Mouse (Mus musculus): ENCODE data around the gene Gpr141. TPM values are rescaled to one million over a fixed set of nuclear protein-coding genes. Genes with fewer than 3 reads are reported as not detected.
"Not testable (repeated sequence)": the region's sequence is repeated elsewhere in the genome, so short reads cannot be mapped to it uniquely, and the experiment has no call there.

Gpr141 gene
- total RNA-seq, 1 experiment, result not detected

- in situ Hi-C loops (cut with MboI; ENCODE audit: low sequenced_read_pairs in 2 of 2, unreplicated experiment in 2 of 2), result no loop called here
- DNase-seq (ENCODE audit: low read depth, low spot score), result no peak
Measured at GRCm38 (mm10) chr13:19793761-19794160, 30.3 kb downstream of the Gpr141 start.

DNA sequence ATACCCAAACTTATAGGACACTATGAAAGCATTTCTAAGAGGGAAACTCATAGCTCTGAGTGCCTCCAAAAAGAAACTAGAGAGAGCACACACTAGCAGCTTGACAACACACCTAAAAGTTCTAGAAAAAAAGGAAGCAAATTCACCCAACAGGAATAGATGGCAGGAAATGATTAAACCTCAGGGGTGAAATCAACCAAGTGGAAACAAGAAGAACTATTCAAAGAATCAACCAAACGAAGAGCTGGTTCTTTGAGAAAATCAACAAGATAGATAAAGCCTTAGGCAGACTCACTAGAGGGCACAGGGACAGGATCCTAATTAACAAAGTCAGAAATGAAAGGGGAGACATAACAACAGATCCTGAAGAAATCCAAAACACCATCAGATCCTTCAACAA lies 36.1 kb downstream of the Gpr141 start:
- in situ Hi-C loops (cut with MboI; ENCODE audit: low sequenced_read_pairs in 2 of 2, unreplicated experiment in 2 of 2); H3K9ac ChIP-seq (ENCODE audit: insufficient read depth, low read depth, low read length, poor library complexity, severe bottlenecking); H3K36me3 ChIP-seq (ENCODE audit: control insufficient read depth, insufficient read depth, low read length, poor library complexity, severe bottlenecking); DNase-seq (ENCODE audit: low read depth, low spot score); H3K4me1 ChIP-seq (ENCODE audit: control insufficient read depth in 2 of 2, insufficient read depth in 2 of 2, low read length in 2 of 2, poor library complexity in 1 of 2); H3K27ac ChIP-seq (ENCODE audit: insufficient read depth, low read depth, low read length, poor library complexity, severe bottlenecking); H3K4me3 ChIP-seq (ENCODE audit: insufficient read depth in 1 of 2, low read depth in 1 of 2, low read length in 2 of 2, poor library complexity in 1 of 2, severe bottlenecking in 1 of 2); H3K9me3 ChIP-seq (ENCODE audit: control insufficient read depth, insufficient read depth, low read depth, low read length): not testable (repeated sequence)

More at GRCm38 (mm10) chr13:19793761-19794160, 30.3 kb downstream of the Gpr141 start:
- H3K36me3 ChIP-seq (ENCODE audit: control insufficient read depth, insufficient read depth, low read length, poor library complexity, severe bottlenecking), result no peaks in the 10 kb centered on the region
- no peak overlapping the region for H3K9ac ChIP-seq (ENCODE audit: insufficient read depth, low read depth, low read length, poor library complexity, severe bottlenecking)
- no peak for TF ChIP-seq ZNF384 (IDR thresholded peaks at IDR 0.05; ENCODE audit: low read depth, low read length)
- no peak for TF ChIP-seq HCFC1 (IDR thresholded peaks at IDR 0.05; ENCODE audit: borderline replicate concordance, insufficient read depth, low read length)
- TF ChIP-seq CHD2 (IDR thresholded peaks at IDR 0.05; ENCODE audit: low read depth, low read length), result no peak
- no peak for TF ChIP-seq ZC3H11A (IDR thresholded peaks at IDR 0.05; ENCODE audit: borderline replicate concordance, low read depth, low read length)
- TF ChIP-seq MAFK (IDR thresholded peaks at IDR 0.05; ENCODE audit: insufficient read depth, low read depth, low read length), result no peak
- no peak overlapping the region for H3K27ac ChIP-seq (ENCODE audit: insufficient read depth, low read depth, low read length, poor library complexity, severe bottlenecking)
- H3K4me3 ChIP-seq (ENCODE audit: insufficient read depth in 1 of 2, low read depth in 1 of 2, low read length in 2 of 2, poor library complexity in 1 of 2, severe bottlenecking in 1 of 2), result no peak overlapping the region
- no peaks in the 10 kb centered on the region for H3K4me1 ChIP-seq (ENCODE audit: control insufficient read depth in 2 of 2, insufficient read depth in 2 of 2, low read length in 2 of 2, poor library complexity in 1 of 2)
- H3K9me3 ChIP-seq (ENCODE audit: control insufficient read depth, insufficient read depth, low read depth, low read length), result no peaks in the 10 kb centered on the region

GRCm38 (mm10) chr13:19770163-19770562 lies 53.9 kb downstream of the Gpr141 start:
- H3K4me3 ChIP-seq (ENCODE audit: insufficient read depth in 1 of 2, low read depth in 1 of 2, low read length in 2 of 2, poor library complexity in 1 of 2, severe bottlenecking in 1 of 2), result no peak overlapping the region
- H3K9ac ChIP-seq (ENCODE audit: insufficient read depth, low read depth, low read length, poor library complexity, severe bottlenecking), result no peak overlapping the region
- H3K4me1 ChIP-seq (ENCODE audit: control insufficient read depth in 2 of 2, insufficient read depth in 2 of 2, low read length in 2 of 2, poor library complexity in 1 of 2), result no peaks in the 10 kb centered on the region
- TF ChIP-seq HCFC1 (IDR thresholded peaks at IDR 0.05; ENCODE audit: borderline replicate concordance, insufficient read depth, low read length) (no peak), MAFK (IDR thresholded peaks at IDR 0.05; ENCODE audit: insufficient read depth, low read depth, low read length) (no peak), CHD2 (IDR thresholded peaks at IDR 0.05; ENCODE audit: low read depth, low read length) (no peak), ZNF384 (IDR thresholded peaks at IDR 0.05; ENCODE audit: low read depth, low read length) (no peak), ZC3H11A (IDR thresholded peaks at IDR 0.05; ENCODE audit: borderline replicate concordance, low read depth, low read length) (no peak)
- no peak overlapping the region for H3K27ac ChIP-seq (ENCODE audit: insufficient read depth, low read depth, low read length, poor library complexity, severe bottlenecking)
- no peaks in the 10 kb centered on the region for H3K9me3 ChIP-seq (ENCODE audit: control insufficient read depth, insufficient read depth, low read depth, low read length)
- in situ Hi-C loops (cut with MboI; ENCODE audit: low sequenced_read_pairs in 2 of 2, unreplicated experiment in 2 of 2), result no loop called here
- no peak for DNase-seq (ENCODE audit: low read depth, low spot score)
- no peaks in the 10 kb centered on the region for H3K36me3 ChIP-seq (ENCODE audit: control insufficient read depth, insufficient read depth, low read length, poor library complexity, severe bottlenecking)

DNA sequence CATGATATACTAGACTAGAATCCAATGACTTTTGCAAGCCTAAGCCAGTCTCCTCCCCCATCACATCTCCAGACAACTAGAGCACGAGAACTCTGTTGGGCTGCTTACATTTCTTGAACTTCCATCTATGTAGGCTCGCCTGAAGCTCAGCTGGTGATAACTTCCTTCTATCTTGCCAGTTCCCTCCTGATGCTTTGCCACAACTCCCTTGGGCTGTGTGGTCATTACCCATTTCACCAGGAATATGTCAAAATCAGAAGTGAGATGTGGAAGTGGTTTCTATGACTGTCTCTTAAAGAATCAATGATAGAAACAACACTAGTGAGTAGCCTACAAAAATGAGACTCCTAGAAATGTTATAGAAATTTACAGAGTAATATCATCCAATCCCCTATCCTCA lies 56.9 kb downstream of the Gpr141 start:
- H3K4me1 ChIP-seq (ENCODE audit: control insufficient read depth in 2 of 2, insufficient read depth in 2 of 2, low read length in 2 of 2, poor library complexity in 1 of 2), result no peaks in the 10 kb centered on the region

GRCm38 (mm10) chr13:19764276-19764675 lies 59.8 kb downstream of the Gpr141 start:
- no peak overlapping the region for H3K27ac ChIP-seq (ENCODE audit: insufficient read depth, low read depth, low read length, poor library complexity, severe bottlenecking)
- no peaks in the 10 kb centered on the region for H3K9me3 ChIP-seq (ENCODE audit: control insufficient read depth, insufficient read depth, low read depth, low read length)
- H3K9ac ChIP-seq (ENCODE audit: insufficient read depth, low read depth, low read length, poor library complexity, severe bottlenecking), result no peak overlapping the region
- in situ Hi-C loops (cut with MboI; ENCODE audit: low sequenced_read_pairs in 2 of 2, unreplicated experiment in 2 of 2), result no loop called here
- H3K4me1 ChIP-seq (ENCODE audit: control insufficient read depth in 2 of 2, insufficient read depth in 2 of 2, low read length in 2 of 2, poor library complexity in 1 of 2), result no peaks in the 10 kb centered on the region
- H3K36me3 ChIP-seq (ENCODE audit: control insufficient read depth, insufficient read depth, low read length, poor library complexity, severe bottlenecking), result no peaks in the 10 kb centered on the region
- H3K4me3 ChIP-seq (ENCODE audit: insufficient read depth in 1 of 2, low read depth in 1 of 2, low read length in 2 of 2, poor library complexity in 1 of 2, severe bottlenecking in 1 of 2), result no peak overlapping the region
- TF ChIP-seq CHD2 (IDR thresholded peaks at IDR 0.05; ENCODE audit: low read depth, low read length) (no peak), HCFC1 (IDR thresholded peaks at IDR 0.05; ENCODE audit: borderline replicate concordance, insufficient read depth, low read length) (no peak), ZC3H11A (IDR thresholded peaks at IDR 0.05; ENCODE audit: borderline replicate concordance, low read depth, low read length) (no peak), MAFK (IDR thresholded peaks at IDR 0.05; ENCODE audit: insufficient read depth, low read depth, low read length) (no peak), ZNF384 (IDR thresholded peaks at IDR 0.05; ENCODE audit: low read depth, low read length) (no peak)
- DNase-seq (ENCODE audit: low read depth, low spot score), result no peak

More for the DNA sequence above, 56.9 kb downstream of the Gpr141 start:
- DNase-seq (ENCODE audit: low read depth, low spot score), result no peak
- TF ChIP-seq CHD2 (IDR thresholded peaks at IDR 0.05; ENCODE audit: low read depth, low read length), result no peak
- no peak for TF ChIP-seq MAFK (IDR thresholded peaks at IDR 0.05; ENCODE audit: insufficient read depth, low read depth, low read length)
- no peak for TF ChIP-seq ZNF384 (IDR thresholded peaks at IDR 0.05; ENCODE audit: low read depth, low read length)
- TF ChIP-seq ZC3H11A (IDR thresholded peaks at IDR 0.05; ENCODE audit: borderline replicate concordance, low read depth, low read length), result no peak
- TF ChIP-seq HCFC1 (IDR thresholded peaks at IDR 0.05; ENCODE audit: borderline replicate concordance, insufficient read depth, low read length), result no peak
- Histone ChIP-seq H3K9me3 (ENCODE audit: control insufficient read depth, insufficient read depth, low read depth, low read length) (no peaks in the 10 kb centered on the region), H3K4me3 (ENCODE audit: insufficient read depth in 1 of 2, low read depth in 1 of 2, low read length in 2 of 2, poor library complexity in 1 of 2, severe bottlenecking in 1 of 2) (no peak overlapping the region), H3K9ac (ENCODE audit: insufficient read depth, low read depth, low read length, poor library complexity, severe bottlenecking) (no peak overlapping the region), H3K27ac (ENCODE audit: insufficient read depth, low read depth, low read length, poor library complexity, severe bottlenecking) (no peak overlapping the region), H3K36me3 (ENCODE audit: control insufficient read depth, insufficient read depth, low read length, poor library complexity, severe bottlenecking) (no peaks in the 10 kb centered on the region)
- in situ Hi-C loops (cut with MboI; ENCODE audit: low sequenced_read_pairs in 2 of 2, unreplicated experiment in 2 of 2), result no loop called here
